Mouse (Mus musculus) adrenal gland, adult 2 months (tissue): Measurements from ENCODE around the gene Gm5128. TPM values are rescaled to one million over a fixed set of nuclear protein-coding genes. Genes with fewer than 3 reads are reported as not detected.
"Not testable (repeated sequence)": the region's sequence is repeated elsewhere in the genome, so short reads cannot be mapped to it uniquely, and the experiment has no call there.

Experiments used
- DNase-seq: peaks from one replicate; pipeline ENCODE4 v3.0.0; 2021
- long read RNA-seq: library from polyadenylated mRNA; stranded (forward); transcript quantifications from one replicate; pipeline ENCODE4 v2.0.0, GENCODE M21; 2021
- polyA plus RNA-seq: library from polyadenylated mRNA; depleted of rRNA; stranded (reverse); fragments of >200 nt; gene quantifications from 2 replicates; pipeline ENCODE4 v1.2.3, GENCODE M21; 2012; rRNA removed
- total RNA-seq, 2 experiments: library from RNA; stranded (reverse); gene quantifications; 2 replicates each; pipeline ENCODE4 v1.2.3; 2021

Gm5128 gene
- not detected for total RNA-seq
- polyA plus RNA-seq: not detected in 2 replicates
- long read RNA-seq: 0 reads

DNA sequence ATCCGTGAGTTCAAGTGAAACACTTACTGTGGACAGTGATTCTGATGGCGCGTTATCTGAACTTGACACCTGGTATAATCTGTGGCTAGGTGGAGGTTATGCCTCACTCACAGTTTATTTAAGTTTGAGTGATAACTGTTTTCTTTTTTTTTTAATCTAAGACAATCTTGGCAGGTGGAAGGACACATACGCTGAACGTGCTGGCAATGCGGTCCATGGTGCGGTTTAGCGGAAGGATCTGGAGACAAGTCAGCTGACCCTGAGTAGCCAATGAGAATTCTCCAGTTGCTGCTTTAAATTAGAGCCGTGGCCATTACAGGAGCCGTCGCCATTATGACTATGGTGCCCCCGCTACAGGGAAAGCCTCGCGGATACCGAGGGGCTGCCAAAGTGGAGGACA is at the start of gene Gm5128:
Gene Gm5128 (plus strand): TSS at position 301 of the 400 bp plus-strand sequence.
- not testable (repeated sequence) for DNase-seq

- not testable (repeated sequence) for DNase-seq
Measured at GRCm38 (mm10) chrX:135360685-135361084, 12.4 kb upstream of the Gm5128 start.

GRCm38 (mm10) chrX:135361943-135362342 is 11.1 kb upstream of the Gm5128 start:
- not testable (repeated sequence) for DNase-seq

- not testable (repeated sequence) for DNase-seq
Measured at GRCm38 (mm10) chrX:135403578-135403977, 30.5 kb downstream of the Gm5128 start.

- DNase-seq: not testable (repeated sequence)
Measured at GRCm38 (mm10) chrX:135421203-135421602, 48.1 kb downstream of the Gm5128 start.

DNA sequence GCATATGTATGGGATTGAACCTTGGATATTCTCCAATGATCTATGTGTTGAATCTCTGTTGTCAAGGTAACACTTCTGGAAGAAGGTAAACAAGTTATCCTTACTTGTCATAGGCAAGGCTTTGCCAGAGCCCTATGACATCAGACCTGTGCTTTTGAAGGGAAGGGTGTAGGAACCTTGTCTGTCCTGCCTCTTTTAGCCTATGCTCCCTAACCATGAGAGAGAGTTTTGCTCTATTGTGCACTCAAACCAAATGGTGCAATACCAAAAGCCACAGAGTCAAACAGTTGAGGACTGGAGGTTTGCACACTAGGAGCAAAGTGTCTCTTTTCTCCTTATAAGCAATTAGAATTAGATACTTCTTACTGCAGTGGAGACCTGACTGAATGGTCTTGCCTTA is 48.7 kb downstream of the Gm5128 start:
- DNase-seq: not testable (repeated sequence)

GRCm38 (mm10) chrX:135422473-135422872 is 49.4 kb downstream of the Gm5128 start:
- DNase-seq: not testable (repeated sequence)

Other genes with a start within 250 kb of the Gm5128 start
- not detected for gene Gm15023, start 195.7 kb upstream of the Gm5128 start, total RNA-seq
- not detected in 2 replicates for gene Gm15023, start 195.7 kb upstream of the Gm5128 start, polyA plus RNA-seq
- gene Tceal6, start 162.6 kb upstream of the Gm5128 start, total RNA-seq: 1 to 10 TPM; 3.1 to 3.6 TPM
- 0.55 and 0.73 TPM in 2 replicates for gene Tceal6, start 162.6 kb upstream of the Gm5128 start, polyA plus RNA-seq
- gene Pramel3, start 71.0 kb upstream of the Gm5128 start, total RNA-seq: not detected
- gene Pramel3, start 71.0 kb upstream of the Gm5128 start, polyA plus RNA-seq: not detected in 2 replicates
- gene Gm7903, start 60.6 kb downstream of the Gm5128 start, total RNA-seq: not detected
- gene Gm7903, start 60.6 kb downstream of the Gm5128 start, polyA plus RNA-seq: not detected in 2 replicates
- gene AV320801, start 121.3 kb downstream of the Gm5128 start, total RNA-seq: not detected
- gene AV320801, start 121.3 kb downstream of the Gm5128 start, polyA plus RNA-seq: not detected in 2 replicates
- not detected for gene Nxf7, start 225.5 kb downstream of the Gm5128 start, total RNA-seq
- not detected in 2 replicates for gene Nxf7, start 225.5 kb downstream of the Gm5128 start, polyA plus RNA-seq